In genomic region chr10:19835887-19836710, GRCm38 (mm10) we compare ENCODE assay signal across 23 mouse cellular contexts. TPM values are rescaled to one million over a fixed set of nuclear protein-coding genes. Genes with fewer than 3 reads are reported as not detected.
A peak's percentile ranks its signal among the peaks of the same experiment; 100 is the strongest.
DNase-seq lines count a peak whose midpoint lies in the region; ATAC-seq lines count a peak whose summit lies in the region.
"Had no signal": no experiment of that assay in that cellular context is flagged by ENCODE, and none has a peak within 500 bp of the region (broad histone marks: within the 10 kb centered on the region; RNA-seq: fewer than 3 reads in every experiment).

No protein-coding gene starts in this region.

- H3K27me3 ChIP-seq in hindbrain, embryonic 13.5 days: no peaks in the 10 kb centered on the region
- H3K27me3 ChIP-seq in hindbrain, embryonic 10.5 days (ENCODE audit: insufficient read depth, poor library complexity, severe bottlenecking): no peaks in the 10 kb centered on the region
- no peaks in the 10 kb centered on the region for H3K27me3 ChIP-seq in forebrain, embryonic 12.5 days
- no peaks in the 10 kb centered on the region for H3K27me3 ChIP-seq in hindbrain, embryonic 14.5 days (ENCODE audit: control insufficient read depth, insufficient read depth, low read length)
- H3K27me3 ChIP-seq in embryonic facial prominence, embryonic 10.5 days (replicated peaks; ENCODE audit: low read depth, poor library complexity, severe bottlenecking): no peaks in the 10 kb centered on the region
- H3K27me3 ChIP-seq: limb, embryonic 13.5 days; liver, embryonic 12.5 days; midbrain, embryonic 12.5 days had no signal

- H3K36me3 ChIP-seq in hindbrain, embryonic 13.5 days: no peaks in the 10 kb centered on the region
- H3K36me3 ChIP-seq in hindbrain, embryonic 10.5 days: no peaks in the 10 kb centered on the region
- no peaks in the 10 kb centered on the region for H3K36me3 ChIP-seq in forebrain, embryonic 12.5 days (replicated peaks)
- H3K36me3 ChIP-seq in hindbrain, embryonic 14.5 days (replicated peaks; ENCODE audit: control insufficient read depth, insufficient read depth): no peaks in the 10 kb centered on the region
- no peaks in the 10 kb centered on the region for H3K36me3 ChIP-seq in embryonic facial prominence, embryonic 10.5 days (replicated peaks)
- H3K36me3 ChIP-seq: limb, embryonic 13.5 days; liver, embryonic 12.5 days; midbrain, embryonic 12.5 days had no signal

- H3K4me3 ChIP-seq in hindbrain, embryonic 13.5 days: no peak overlapping the region
- no peak overlapping the region for H3K4me3 ChIP-seq in hindbrain, embryonic 10.5 days
- no peak overlapping the region for H3K4me3 ChIP-seq in forebrain, embryonic 12.5 days (replicated peaks)
- H3K4me3 ChIP-seq in hindbrain, embryonic 14.5 days (replicated peaks; ENCODE audit: low read length): no peak overlapping the region
- H3K4me3 ChIP-seq in embryonic facial prominence, embryonic 10.5 days: no peak overlapping the region
- H3K4me3 ChIP-seq: limb, embryonic 13.5 days; liver, embryonic 12.5 days; midbrain, embryonic 12.5 days had no signal

- 53% methylated on average over 8 of the region's 8 CpGs for WGBS in hindbrain, embryonic 13.5 days
- WGBS in hindbrain, embryonic 10.5 days: 86% methylated on average over 8 of the region's 8 CpGs
- 48% methylated on average over 8 of the region's 8 CpGs for WGBS in forebrain, embryonic 12.5 days
- WGBS in hindbrain, embryonic 14.5 days: 58% methylated on average over 8 of the region's 8 CpGs
- 71% methylated on average over 8 of the region's 8 CpGs for WGBS in embryonic facial prominence, embryonic 10.5 days

- H3K9ac ChIP-seq in hindbrain, embryonic 13.5 days: no peak overlapping the region
- no peak overlapping the region for H3K9ac ChIP-seq in forebrain, embryonic 12.5 days
- no peak overlapping the region for H3K9ac ChIP-seq in hindbrain, embryonic 14.5 days
- H3K9ac ChIP-seq: limb, embryonic 13.5 days; liver, embryonic 12.5 days; midbrain, embryonic 12.5 days had no signal

- no peaks in the 10 kb centered on the region for H3K9me3 ChIP-seq in hindbrain, embryonic 13.5 days
- H3K9me3 ChIP-seq in hindbrain, embryonic 10.5 days: no peaks in the 10 kb centered on the region
- H3K9me3 ChIP-seq in forebrain, embryonic 12.5 days: no peaks in the 10 kb centered on the region
- H3K9me3 ChIP-seq in hindbrain, embryonic 14.5 days (ENCODE audit: control insufficient read depth, low read length): no peaks in the 10 kb centered on the region
- no peaks in the 10 kb centered on the region for H3K9me3 ChIP-seq in embryonic facial prominence, embryonic 10.5 days
- H3K9me3 ChIP-seq: limb, embryonic 13.5 days; midbrain, embryonic 12.5 days had no signal

- peak; percentile 68 for ATAC-seq in hindbrain, embryonic 13.5 days (ENCODE audit: low FRiP score)
- peak; percentile 41; the same call in 1 of the 2 replicates for ATAC-seq in forebrain, embryonic 12.5 days (ENCODE audit: low FRiP score)
- peak; percentile 70; the same call in 1 of the 2 replicates for ATAC-seq in hindbrain, embryonic 14.5 days (ENCODE audit: low FRiP score)
- no peak for ATAC-seq in cerebellum, adult (ENCODE audit: insufficient number of reproducible peaks, low FRiP score, low TSS enrichment)
- ATAC-seq: CD4-positive, CD25-positive, alpha-beta regulatory T cell, adult 4 months; intestine, embryonic 16.5 days; liver, embryonic 12.5 days had no signal

- H3K27ac ChIP-seq in hindbrain, embryonic 13.5 days: 0 out of 2 replicates have a peak overlapping the region, but pooled peaks have one; percentile 26
- H3K27ac ChIP-seq in hindbrain, embryonic 10.5 days: no peak overlapping the region
- no peak overlapping the region for H3K27ac ChIP-seq in forebrain, embryonic 12.5 days
- H3K27ac ChIP-seq in hindbrain, embryonic 14.5 days: no peak overlapping the region
- no peak overlapping the region for H3K27ac ChIP-seq in embryonic facial prominence, embryonic 10.5 days (replicated peaks)
- H3K27ac ChIP-seq: limb, embryonic 13.5 days; liver, embryonic 12.5 days; midbrain, embryonic 12.5 days had no signal

- DNase-seq in hindbrain, embryonic 10.5 days (ENCODE audit: low spot score): no peak
- DNase-seq in ES-CJ7 (ENCODE audit: low read depth, low spot score): peak; percentile 45
- DNase-seq in hindbrain, embryonic 14.5 days (ENCODE audit: low spot score): no peak
- no peak for DNase-seq in embryonic facial prominence, embryonic 10.5 days (ENCODE audit: low spot score)
- DNase-seq: adrenal gland, adult 2 months; cerebellum, adult 18-20 months; cerebellum, postnatal 25 days; embryo, embryonic 11 days; gastrocnemius, postnatal 14 days; kidney, postnatal 4 days; layer of hippocampus, adult 9-11 months; lung, adult 18-20 months; lung, postnatal 10 days had no signal

- H3K4me2 ChIP-seq in hindbrain, embryonic 13.5 days: no peak overlapping the region
- no peak overlapping the region for H3K4me2 ChIP-seq in forebrain, embryonic 12.5 days
- no peak overlapping the region for H3K4me2 ChIP-seq in hindbrain, embryonic 14.5 days (replicated peaks)
- H3K4me2 ChIP-seq: heart, embryonic 11.5 days; limb, embryonic 13.5 days; liver, embryonic 12.5 days; midbrain, embryonic 12.5 days had no signal

- peaks cover 8% of the 10 kb centered on the region; the same call in 1 of the 2 replicates for H3K4me1 ChIP-seq in hindbrain, embryonic 13.5 days (replicated peaks)
- H3K4me1 ChIP-seq in hindbrain, embryonic 10.5 days (replicated peaks): no peaks in the 10 kb centered on the region
- no peaks in the 10 kb centered on the region; the same call in 1 of the 2 replicates for H3K4me1 ChIP-seq in forebrain, embryonic 12.5 days
- H3K4me1 ChIP-seq in hindbrain, embryonic 14.5 days (replicated peaks; ENCODE audit: control insufficient read depth, insufficient read depth, low read length): 0 out of 2 replicates have a peak, but pooled peaks cover 3% of the 10 kb centered on the region
- no peaks in the 10 kb centered on the region for H3K4me1 ChIP-seq in embryonic facial prominence, embryonic 10.5 days
- H3K4me1 ChIP-seq: limb, embryonic 13.5 days; liver, embryonic 12.5 days had no signal

RNA-seq across cellular contexts. Expression of gene Slc35d3, which starts 15.2 kb away (rescaled TPM):
- polyA plus RNA-seq in hindbrain, embryonic 13.5 days (2015; fragmentation: Nextera tagmentation; extraction: Ambion mirVana): 1.3 and 1.4 TPM in 2 replicates
- 0.71 and 0.78 TPM in 2 replicates for polyA plus RNA-seq in hindbrain, embryonic 10.5 days (2016; fragmentation: Nextera tagmentation; extraction: Ambion mirVana)
- polyA plus RNA-seq in forebrain, embryonic 12.5 days (2016; fragmentation: Nextera tagmentation; extraction: Ambion mirVana): 0.28 and 0.43 TPM in 2 replicates
- polyA plus RNA-seq in hindbrain, embryonic 14.5 days (2014; fragmentation: Nextera tagmentation; extraction: Ambion mirVana): 1.8 and 2.5 TPM in 2 replicates
- polyA plus RNA-seq in embryonic facial prominence, embryonic 10.5 days (2016; fragmentation: Nextera tagmentation; extraction: Ambion mirVana): 0.39 and 0.71 TPM in 2 replicates
- polyA plus RNA-seq: CD4-positive, CD25-positive, alpha-beta regulatory T cell, adult 4 months; testis, adult 2 months had no signal
